Mouse (Mus musculus): Measurements from ENCODE around the gene Trim56. TPM values are rescaled to one million over a fixed set of nuclear protein-coding genes. Genes with fewer than 3 reads are reported as not detected.
A peak's percentile ranks its signal among the peaks of the same experiment; 100 is the strongest.

Gene Trim56
- polyA plus RNA-seq, 1 experiment from 2014 or later = 8.2 TPM

DNA sequence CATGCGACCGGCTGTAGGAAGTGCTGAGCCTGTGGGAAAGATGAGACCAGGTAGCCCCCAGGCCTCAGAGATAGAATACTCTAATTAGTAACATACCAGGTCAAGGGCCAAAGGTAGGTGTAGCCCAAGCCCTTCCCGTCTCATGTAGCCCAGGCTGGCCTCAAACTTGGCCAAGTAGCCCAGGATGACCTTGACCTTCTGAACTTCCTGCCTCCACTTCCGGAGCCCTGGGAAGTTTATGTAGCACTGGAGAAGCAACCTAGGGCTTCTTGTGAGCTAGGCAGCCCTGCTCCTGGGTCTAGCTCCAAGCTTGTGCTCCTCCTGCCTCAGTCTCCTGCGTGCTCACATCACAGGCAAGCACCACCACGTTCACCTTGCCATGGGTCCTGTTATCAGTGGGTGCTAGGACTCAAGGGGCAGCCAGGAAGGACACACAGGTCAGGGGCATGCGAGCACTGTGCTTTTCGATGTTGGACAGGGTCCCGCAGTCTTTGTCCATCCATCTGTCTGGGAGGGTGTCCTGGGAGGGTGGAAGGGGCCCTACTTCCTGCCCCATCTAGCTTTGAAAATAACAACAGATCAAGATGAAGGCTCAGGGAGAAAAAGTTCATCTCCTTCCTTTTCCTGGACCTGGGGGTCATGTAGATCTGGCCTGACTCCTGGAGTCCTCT, 983 bp downstream of the Trim56 start:
- 84% methylated on average over 9 of the region's 9 CpGs for WGBS

DNA sequence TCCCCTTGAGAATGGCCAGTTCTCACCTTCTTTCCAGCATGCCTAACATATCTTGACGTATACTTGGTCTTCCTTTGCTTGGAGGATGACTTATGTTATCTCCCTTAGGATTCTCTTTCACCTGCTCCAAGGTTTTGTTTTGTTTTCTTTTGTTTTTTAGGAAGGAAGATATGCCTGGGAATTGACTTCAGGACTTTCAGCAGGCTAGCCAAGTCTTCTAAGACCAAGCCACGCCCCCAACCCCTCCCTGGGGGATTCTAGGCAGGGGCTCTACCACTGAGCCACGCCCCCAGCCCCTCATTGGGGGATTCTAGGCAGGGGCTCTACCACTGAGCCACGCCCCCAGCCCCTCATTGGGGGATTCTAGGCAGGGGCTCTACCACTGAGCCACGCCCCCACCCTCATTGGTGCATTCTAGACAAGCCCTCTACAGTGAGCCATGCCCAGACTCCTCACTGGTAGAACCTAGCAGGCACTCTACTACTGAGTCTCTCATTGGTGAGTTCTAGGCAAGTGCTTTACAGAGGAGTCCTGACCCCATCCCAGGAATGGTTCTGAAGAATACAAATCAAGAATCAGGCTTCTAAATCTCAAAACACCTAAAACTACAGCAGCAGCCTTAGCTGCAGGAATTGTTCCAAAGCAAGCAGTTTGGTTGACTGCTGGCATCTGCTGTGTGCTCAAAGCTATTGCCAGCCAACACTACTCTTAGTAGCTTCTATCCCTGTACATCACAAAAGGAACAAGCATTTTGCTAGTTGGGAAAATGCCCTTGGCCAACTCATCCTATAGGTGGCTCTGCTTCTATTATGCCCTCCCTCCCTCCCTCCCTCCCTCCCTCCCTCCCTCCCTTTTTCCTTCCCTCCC, 4.2 kb downstream of the Trim56 start:
- Histone ChIP-seq H3K36me3 (ENCODE audit: control insufficient read depth, insufficient read depth, low read length) (peaks cover 12% of the 10 kb centered on the region), H3K4me1 (ENCODE audit: control insufficient read depth, insufficient read depth, low read length) (peaks cover 6% of the 10 kb centered on the region; the same call in 1 of the 2 replicates), H3K9ac (ENCODE audit: low read length) (no peak overlapping the region), H3K9me3 (ENCODE audit: control insufficient read depth, low read length) (no peaks in the 10 kb centered on the region), H3K4me3 (ENCODE audit: low read depth, low read length) (no peak overlapping the region), H3K27ac (replicated peaks; ENCODE audit: low read depth, low read length) (no peak overlapping the region), H3K4me2 (ENCODE audit: low read depth, severe bottlenecking) (no peak overlapping the region), H3K27me3 (ENCODE audit: control insufficient read depth, insufficient read depth, low read length) (no peaks in the 10 kb centered on the region)
- no peak for DNase-seq (ENCODE audit: low spot score)
- ATAC-seq (ENCODE audit: insufficient number of reproducible peaks, low FRiP score, low TSS enrichment, low read depth) = no peak
- 71% methylated on average over 5 of the region's 5 CpGs for WGBS

More for the DNA sequence above, 983 bp downstream of the Trim56 start:
- Histone ChIP-seq H3K36me3 (ENCODE audit: control insufficient read depth, insufficient read depth, low read length) (peaks cover 12% of the 10 kb centered on the region), H3K27ac (replicated peaks; ENCODE audit: low read depth, low read length) (no peak overlapping the region), H3K4me1 (ENCODE audit: control insufficient read depth, insufficient read depth, low read length) (peaks cover 6% of the 10 kb centered on the region; the same call in 1 of the 2 replicates), H3K27me3 (ENCODE audit: control insufficient read depth, insufficient read depth, low read length) (no peaks in the 10 kb centered on the region), H3K9ac (ENCODE audit: low read length) (peak overlapping the region; percentile 28; the same call in 1 of the 2 replicates), H3K4me2 (ENCODE audit: low read depth, severe bottlenecking) (peak overlapping the region; percentile 47), H3K9me3 (ENCODE audit: control insufficient read depth, low read length) (no peaks in the 10 kb centered on the region), H3K4me3 (ENCODE audit: low read depth, low read length) (peak overlapping the region; percentile 49; the same call in 1 of the 2 replicates)
- ATAC-seq (ENCODE audit: insufficient number of reproducible peaks, low FRiP score, low TSS enrichment, low read depth) (no peak), DNase-seq (ENCODE audit: low spot score) (no peak)

DNA sequence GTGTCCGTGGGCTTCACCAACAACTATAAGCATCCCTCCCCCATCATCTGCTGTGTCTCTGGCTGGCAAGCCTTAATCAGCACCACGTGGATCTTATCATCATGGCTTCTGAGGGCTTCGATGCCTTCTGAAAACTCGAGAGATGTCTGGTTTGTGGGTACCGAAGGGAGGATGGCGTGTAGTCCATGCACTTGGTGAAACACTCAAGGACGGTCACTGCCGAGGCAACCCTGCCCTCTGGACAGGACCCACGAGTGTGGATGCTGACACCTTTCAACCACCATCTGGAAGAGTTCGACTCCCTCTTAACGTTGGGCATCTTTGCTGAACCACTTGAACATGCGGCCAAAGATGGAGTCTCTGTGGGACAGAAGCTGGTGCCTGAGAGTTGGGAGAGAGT, 5.1 kb downstream of the Trim56 start:
- ATAC-seq (ENCODE audit: insufficient number of reproducible peaks, low FRiP score, low TSS enrichment, low read depth) = no peak

DNA sequence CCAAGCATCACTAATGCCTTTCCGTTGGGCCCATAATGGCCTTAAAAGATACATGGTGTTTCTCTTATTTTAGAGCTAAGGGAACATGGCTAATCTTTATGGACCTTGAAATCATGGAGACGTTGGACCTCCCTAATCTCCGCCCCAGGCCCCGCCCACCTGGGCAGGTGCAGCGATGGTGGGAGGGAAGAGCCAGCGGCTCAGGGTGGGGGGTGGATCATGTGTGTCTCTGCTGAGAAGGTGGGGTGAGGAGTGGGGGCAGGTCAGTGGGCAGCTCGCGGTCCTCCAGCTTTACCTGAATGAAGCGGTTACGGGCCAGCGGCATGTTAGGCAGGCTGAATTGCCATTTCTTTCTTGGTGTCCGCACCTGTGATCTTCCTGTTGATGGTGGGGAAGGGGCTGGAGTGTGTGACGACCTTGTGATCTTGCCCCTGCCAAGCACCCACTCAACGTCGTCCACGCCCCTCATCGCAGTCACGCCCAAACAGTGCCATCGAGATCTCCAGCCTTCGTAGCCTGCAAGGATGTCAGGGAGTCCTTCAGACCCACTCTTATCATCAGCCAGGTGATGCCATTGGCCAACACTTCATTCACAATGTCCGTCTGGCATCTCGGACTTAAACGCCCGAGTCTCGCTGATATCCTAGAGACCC, 5.9 kb downstream of the Trim56 start:
- WGBS = 52% methylated on average over 25 of the region's 25 CpGs

More for the DNA sequence above, 5.1 kb downstream of the Trim56 start:
- no peak for DNase-seq (ENCODE audit: low spot score)
- peaks cover 12% of the 10 kb centered on the region for H3K36me3 ChIP-seq (ENCODE audit: control insufficient read depth, insufficient read depth, low read length)
- no peak overlapping the region for H3K27ac ChIP-seq (replicated peaks; ENCODE audit: low read depth, low read length)
- 90% methylated on average over 12 of the region's 12 CpGs for WGBS
- H3K27me3 ChIP-seq (ENCODE audit: control insufficient read depth, insufficient read depth, low read length) = no peaks in the 10 kb centered on the region
- H3K9me3 ChIP-seq (ENCODE audit: control insufficient read depth, low read length) = no peaks in the 10 kb centered on the region
- no peak overlapping the region for H3K4me3 ChIP-seq (ENCODE audit: low read depth, low read length)
- H3K4me1 ChIP-seq (ENCODE audit: control insufficient read depth, insufficient read depth, low read length) = peaks cover 6% of the 10 kb centered on the region; the same call in 1 of the 2 replicates
- no peak overlapping the region for H3K9ac ChIP-seq (ENCODE audit: low read length)
- H3K4me2 ChIP-seq (ENCODE audit: low read depth, severe bottlenecking) = no peak overlapping the region

DNA sequence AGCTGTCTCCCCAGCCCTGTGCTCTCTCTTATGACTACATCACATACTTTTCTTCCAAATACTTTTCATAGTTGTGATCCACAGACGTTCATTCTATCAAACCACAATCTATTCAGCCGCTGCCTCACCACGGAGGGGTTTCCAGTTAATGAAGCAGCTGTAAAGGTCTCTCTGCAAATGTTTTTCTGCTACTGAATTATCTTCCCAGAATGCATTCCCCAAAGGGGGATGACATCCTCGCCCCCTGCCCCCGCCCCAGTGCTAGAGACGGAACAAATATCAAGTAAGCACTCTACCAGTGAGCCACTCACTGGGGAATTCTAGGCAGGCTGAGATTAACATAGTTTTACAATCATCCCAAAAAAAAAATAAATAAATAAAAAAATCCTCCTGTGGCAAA, 7.9 kb downstream of the Trim56 start:
- H3K4me1 ChIP-seq (ENCODE audit: control insufficient read depth, insufficient read depth, low read length) = no peaks in the 10 kb centered on the region
- no peak overlapping the region for H3K9ac ChIP-seq (ENCODE audit: low read length)
- no peaks in the 10 kb centered on the region for H3K36me3 ChIP-seq (ENCODE audit: control insufficient read depth, insufficient read depth, low read length)
- H3K4me2 ChIP-seq (ENCODE audit: low read depth, severe bottlenecking) = no peak overlapping the region
- no peak overlapping the region for H3K27ac ChIP-seq (replicated peaks; ENCODE audit: low read depth, low read length)
- H3K27me3 ChIP-seq (ENCODE audit: control insufficient read depth, insufficient read depth, low read length) = no peaks in the 10 kb centered on the region
- ATAC-seq (ENCODE audit: insufficient number of reproducible peaks, low FRiP score, low TSS enrichment, low read depth) (no peak), DNase-seq (ENCODE audit: low spot score) (no peak)
- no peaks in the 10 kb centered on the region for H3K9me3 ChIP-seq (ENCODE audit: control insufficient read depth, low read length)
- H3K4me3 ChIP-seq (ENCODE audit: low read depth, low read length) = no peak overlapping the region
- 73% methylated on average over 6 of the region's 6 CpGs for WGBS

More for the DNA sequence above, 5.9 kb downstream of the Trim56 start:
- no peak overlapping the region for H3K4me2 ChIP-seq (ENCODE audit: low read depth, severe bottlenecking)
- H3K4me3 ChIP-seq (ENCODE audit: low read depth, low read length) = no peak overlapping the region
- H3K4me1 ChIP-seq (ENCODE audit: control insufficient read depth, insufficient read depth, low read length) = peaks cover 1% of the 10 kb centered on the region; the same call in 1 of the 2 replicates
- H3K27me3 ChIP-seq (ENCODE audit: control insufficient read depth, insufficient read depth, low read length) = no peaks in the 10 kb centered on the region
- ATAC-seq (ENCODE audit: insufficient number of reproducible peaks, low FRiP score, low TSS enrichment, low read depth) (no peak), DNase-seq (ENCODE audit: low spot score) (no peak)
- no peak overlapping the region for H3K9ac ChIP-seq (ENCODE audit: low read length)
- H3K27ac ChIP-seq (replicated peaks; ENCODE audit: low read depth, low read length) = no peak overlapping the region
- H3K9me3 ChIP-seq (ENCODE audit: control insufficient read depth, low read length) = no peaks in the 10 kb centered on the region
- peaks cover 12% of the 10 kb centered on the region for H3K36me3 ChIP-seq (ENCODE audit: control insufficient read depth, insufficient read depth, low read length)

DNA sequence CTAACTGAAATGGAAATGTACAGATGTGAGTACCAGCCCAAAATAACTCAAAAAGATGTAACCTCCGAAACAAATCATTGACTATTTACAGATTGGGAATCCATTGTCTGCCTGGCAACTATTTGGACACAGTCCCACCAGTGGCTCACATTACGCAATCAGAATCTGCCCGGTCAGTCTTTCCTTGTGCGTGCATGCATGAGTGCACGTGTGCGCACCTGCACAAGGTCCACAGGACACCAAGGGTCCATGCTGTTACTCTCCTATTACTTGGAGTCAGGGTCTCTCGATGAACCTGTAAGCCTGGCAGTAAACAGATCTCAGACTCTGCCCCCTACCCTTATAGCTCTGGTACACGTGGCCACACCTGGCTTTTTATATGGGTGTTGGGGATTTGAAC, 8.3 kb downstream of the Trim56 start:
- Histone ChIP-seq H3K4me3 (ENCODE audit: low read depth, low read length) (no peak overlapping the region), H3K9me3 (ENCODE audit: control insufficient read depth, low read length) (no peaks in the 10 kb centered on the region), H3K4me1 (ENCODE audit: control insufficient read depth, insufficient read depth, low read length) (no peaks in the 10 kb centered on the region), H3K27ac (replicated peaks; ENCODE audit: low read depth, low read length) (no peak overlapping the region), H3K27me3 (ENCODE audit: control insufficient read depth, insufficient read depth, low read length) (no peaks in the 10 kb centered on the region), H3K9ac (ENCODE audit: low read length) (no peak overlapping the region), H3K4me2 (ENCODE audit: low read depth, severe bottlenecking) (no peak overlapping the region), H3K36me3 (ENCODE audit: control insufficient read depth, insufficient read depth, low read length) (no peaks in the 10 kb centered on the region)
- WGBS = 90% methylated on average over 8 of the region's 8 CpGs
- DNase-seq (ENCODE audit: low spot score) (no peak), ATAC-seq (ENCODE audit: insufficient number of reproducible peaks, low FRiP score, low TSS enrichment, low read depth) (no peak)

DNA sequence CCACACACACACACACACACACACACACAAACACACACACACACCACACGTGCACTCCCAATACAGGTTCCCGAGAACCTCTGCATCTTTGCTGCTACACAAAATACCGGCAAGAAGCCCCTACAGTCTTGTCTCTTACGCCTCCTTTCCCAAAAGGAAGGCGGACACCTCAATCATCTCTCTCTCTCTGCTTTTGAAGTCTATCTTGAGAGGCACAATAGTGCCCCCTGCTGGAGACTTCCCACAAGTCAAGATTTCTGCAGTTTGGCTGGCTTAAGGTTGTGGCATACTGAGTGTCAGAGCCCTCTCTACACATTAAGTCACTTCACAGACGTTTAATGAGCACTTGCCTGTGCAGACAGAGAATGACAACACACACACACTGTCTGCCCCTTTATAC, 9.0 kb downstream of the Trim56 start:
- H3K4me1 ChIP-seq (ENCODE audit: control insufficient read depth, insufficient read depth, low read length) = no peaks in the 10 kb centered on the region
- ATAC-seq (ENCODE audit: insufficient number of reproducible peaks, low FRiP score, low TSS enrichment, low read depth) (no peak), DNase-seq (ENCODE audit: low spot score) (peak; percentile 89)
- H3K27ac ChIP-seq (replicated peaks; ENCODE audit: low read depth, low read length) = no peak overlapping the region
- H3K4me2 ChIP-seq (ENCODE audit: low read depth, severe bottlenecking) = no peak overlapping the region
- H3K9me3 ChIP-seq (ENCODE audit: control insufficient read depth, low read length) = no peaks in the 10 kb centered on the region
- H3K4me3 ChIP-seq (ENCODE audit: low read depth, low read length) = no peak overlapping the region
- H3K9ac ChIP-seq (ENCODE audit: low read length) = no peak overlapping the region
- no peaks in the 10 kb centered on the region for H3K36me3 ChIP-seq (ENCODE audit: control insufficient read depth, insufficient read depth, low read length)
- 9% methylated on average over 6 of the region's 6 CpGs for WGBS
- H3K27me3 ChIP-seq (ENCODE audit: control insufficient read depth, insufficient read depth, low read length) = no peaks in the 10 kb centered on the region

DNA sequence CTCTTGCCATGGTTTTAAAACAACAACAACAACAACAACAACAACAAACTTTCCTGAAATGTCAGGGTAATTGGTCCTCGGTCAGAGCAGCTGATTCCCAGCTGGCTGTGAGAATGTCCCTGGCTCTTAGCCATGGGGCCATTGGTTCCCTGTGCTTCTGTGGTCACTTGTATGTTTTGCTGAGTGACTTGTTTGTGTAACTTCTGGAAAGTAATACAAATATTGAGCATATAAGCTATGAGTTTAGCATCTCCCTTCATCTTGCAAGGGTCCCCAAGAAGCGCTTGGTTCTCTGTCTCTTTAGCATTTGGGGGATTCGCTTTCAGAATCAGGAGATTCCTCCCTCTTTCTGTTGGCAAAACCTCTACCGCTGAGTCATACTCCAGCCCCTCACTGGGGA, 9.6 kb downstream of the Trim56 start:
- no peaks in the 10 kb centered on the region for H3K36me3 ChIP-seq (ENCODE audit: control insufficient read depth, insufficient read depth, low read length)
- DNase-seq (ENCODE audit: low spot score) = no peak
- ATAC-seq (ENCODE audit: insufficient number of reproducible peaks, low FRiP score, low TSS enrichment, low read depth) = no peak
- H3K4me1 ChIP-seq (ENCODE audit: control insufficient read depth, insufficient read depth, low read length) = no peaks in the 10 kb centered on the region
- H3K4me2 ChIP-seq (ENCODE audit: low read depth, severe bottlenecking) = no peak overlapping the region
- no peaks in the 10 kb centered on the region for H3K27me3 ChIP-seq (ENCODE audit: control insufficient read depth, insufficient read depth, low read length)
- WGBS = 80% methylated on average over 4 of the region's 4 CpGs
- no peak overlapping the region for H3K9ac ChIP-seq (ENCODE audit: low read length)
- H3K4me3 ChIP-seq (ENCODE audit: low read depth, low read length) = no peak overlapping the region
- H3K9me3 ChIP-seq (ENCODE audit: control insufficient read depth, low read length) = no peaks in the 10 kb centered on the region
- no peak overlapping the region for H3K27ac ChIP-seq (replicated peaks; ENCODE audit: low read depth, low read length)
